15 mouse cellular contexts compared by ENCODE assay signal in genomic region chr1:85101754-85102153, GRCm38 (mm10). TPM values are rescaled to one million over a fixed set of nuclear protein-coding genes. Genes with fewer than 3 reads are reported as not detected.
"Had no signal": no experiment of that assay in that cellular context is flagged by ENCODE, and none has a peak within 500 bp of the region (broad histone marks: within the 10 kb centered on the region; RNA-seq: fewer than 3 reads in every experiment).

No protein-coding gene starts in this region.

RNA-seq across cellular contexts. Expression of gene Gm10553, which starts 1.8 kb away (rescaled TPM):
- total RNA-seq: neutrophil, adult 5-6 weeks had no signal
- polyA plus RNA-seq: neural tube, embryonic 11.5 days; neural tube, embryonic 12.5 days; neural tube, embryonic 13.5 days; neural tube, embryonic 14.5 days; neural tube, embryonic 15.5 days; small intestine, adult 2 months; stomach, embryonic 14.5 days; stomach, embryonic 15.5 days; stomach, embryonic 16.5 days; stomach, postnatal 0 days; testis, adult 2 months; thymus, adult 2 months; thymus, postnatal 0 days; urinary bladder, adult 2 months had no signal

RNA-seq across cellular contexts. Expression of gene A530032D15Rik, which starts 7.9 kb away (rescaled TPM):
- polyA plus RNA-seq: neural tube, embryonic 11.5 days; neural tube, embryonic 12.5 days; neural tube, embryonic 13.5 days; neural tube, embryonic 14.5 days; neural tube, embryonic 15.5 days; stomach, embryonic 14.5 days; stomach, embryonic 15.5 days; stomach, postnatal 0 days; testis, adult 2 months had no signal
